Mouse (Mus musculus) 3134 (cell line): ENCODE measurements at regions not wholly inside any gene's neighbourhood (a gene's known extent, or its start where the extent isn't known, plus 50 kb on each side); places are given as distances from the start of the nearest gene placed in this dataset.

Experiments used
- DNase-seq: peaks from one replicate; pipeline ENCODE4 v3.0.0-alpha.2; 2011; ENCODE audit warnings: low spot score; ENCODE audit not compliant: insufficient read length; ENCODE audit errors: extremely low read depth

DNA sequence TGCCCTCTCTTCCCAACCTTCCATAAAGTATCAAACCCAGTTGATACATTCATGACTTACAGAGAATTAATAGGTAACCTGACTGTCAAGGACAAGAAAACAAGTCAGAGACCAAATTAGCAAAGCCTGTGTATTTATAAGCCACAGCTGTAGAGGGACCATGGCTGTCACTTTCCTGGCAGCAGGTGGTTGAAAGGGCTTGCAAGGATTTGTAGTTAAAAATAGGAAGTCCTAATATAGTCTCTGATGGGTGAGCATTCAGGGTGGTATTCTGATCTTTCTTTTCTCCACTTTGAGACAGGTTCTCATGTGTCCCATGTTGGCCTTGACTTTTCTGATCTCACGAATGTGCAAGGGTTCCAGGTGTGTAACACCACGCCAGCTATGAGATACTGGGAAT, 63.7 kb upstream of the Ddx18 start:
- no peak for DNase-seq

DNA sequence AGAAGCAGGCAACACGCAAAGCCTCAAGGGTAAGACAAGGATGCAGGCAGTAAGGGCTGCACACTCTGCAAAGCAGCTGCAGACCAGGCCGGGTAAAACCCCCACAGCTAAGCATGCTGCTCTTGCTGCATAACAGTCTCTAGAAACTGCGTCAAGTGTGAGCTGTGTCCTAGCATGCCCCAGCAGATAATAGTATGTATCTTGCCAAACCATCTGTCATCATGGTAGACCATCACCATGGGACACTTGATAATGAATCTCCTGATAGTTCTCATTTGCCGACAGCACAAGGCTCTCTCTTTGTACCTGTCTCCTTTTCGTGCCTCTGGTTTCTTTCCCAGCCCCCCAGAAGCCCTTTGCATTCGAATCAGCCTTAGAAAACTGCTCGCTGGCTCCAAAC, 52.5 kb upstream of the Ddx18 start:
- no peak for DNase-seq

DNA sequence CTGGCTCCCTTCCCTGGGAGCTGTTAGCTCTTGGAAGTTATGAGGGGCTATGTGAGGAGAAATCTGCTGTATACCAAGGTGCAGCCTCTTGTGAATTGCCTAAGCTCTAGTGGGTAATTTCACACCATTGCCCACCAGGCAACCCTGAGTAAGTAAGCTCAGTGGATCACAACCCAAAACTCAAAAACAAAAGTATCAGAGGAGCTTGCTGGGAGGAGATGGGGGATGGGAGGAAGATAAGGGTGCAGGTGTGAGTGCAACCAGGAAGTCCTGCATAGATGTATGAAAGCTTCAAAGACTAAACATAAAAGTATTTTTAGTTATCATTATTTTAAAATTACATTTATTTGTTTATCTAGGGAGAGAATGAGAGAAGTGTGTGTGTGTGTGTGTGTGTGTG, 50.8 kb upstream of the Ddx18 start:
- DNase-seq = no peak
